ENCODE assay signal across 25 mouse cellular contexts in genomic region chr11:98889977-98890376, GRCm38 (mm10).
"Had no signal": no experiment of that assay in that cellular context is flagged by ENCODE, and none has a peak within 500 bp of the region (broad histone marks: within the 10 kb centered on the region; RNA-seq: fewer than 3 reads in every experiment).

No protein-coding gene starts in this region.

- H3K4me3 ChIP-seq: heart, adult 2 months; heart, embryonic 12.5 days; hindbrain, embryonic 10.5 days; hindbrain, embryonic 12.5 days; intestine, embryonic 15.5 days; left cerebral cortex, adult 2 months; limb, embryonic 10.5 days; limb, embryonic 12.5 days had no signal

- H3K4me2 ChIP-seq: heart, embryonic 12.5 days; hindbrain, embryonic 12.5 days; hindbrain, embryonic 14.5 days; intestine, embryonic 15.5 days; limb, embryonic 12.5 days had no signal

- H3K4me1 ChIP-seq: intestine, embryonic 15.5 days had no signal

- DNase-seq: forebrain, postnatal 0 days; gastrocnemius, postnatal 14 days; gastrocnemius, postnatal 36 days; heart, adult 11 months; heart, adult 2 months; heart, postnatal 10 days; heart, postnatal 4 days; kidney, adult 18-20 months; kidney, adult 8-10 months; kidney, postnatal 10 days; kidney, postnatal 36 days; layer of hippocampus, adult 9-11 months; layer of hippocampus, postnatal 36 days; liver had no signal

- ATAC-seq: forebrain, postnatal 0 days; hindbrain, embryonic 16.5 days; inflammation-experienced regulatory T-cells, adult 6 months; intestine, embryonic 15.5 days; intestine, postnatal 0 days had no signal

- H3K27me3 ChIP-seq: heart, embryonic 12.5 days; hindbrain, embryonic 12.5 days; intestine, embryonic 15.5 days; limb, embryonic 12.5 days had no signal

- H3K9ac ChIP-seq: forebrain, postnatal 0 days; heart, embryonic 12.5 days; hindbrain, embryonic 12.5 days; hindbrain, embryonic 14.5 days; intestine, embryonic 15.5 days; limb, embryonic 12.5 days had no signal

- H3K9me3 ChIP-seq: heart, embryonic 12.5 days; hindbrain, embryonic 10.5 days; intestine, embryonic 15.5 days; limb, embryonic 10.5 days; limb, embryonic 12.5 days had no signal

- H3K27ac ChIP-seq: heart, adult 2 months; hindbrain, embryonic 10.5 days; hindbrain, embryonic 12.5 days; hindbrain, embryonic 14.5 days; intestine, embryonic 15.5 days; left cerebral cortex, adult 2 months; limb, embryonic 10.5 days; limb, embryonic 12.5 days had no signal
